ENCODE assay signal across 21 mouse cellular contexts in genomic region chr6:7783059-7783458, GRCm38 (mm10).
DNase-seq lines count a peak whose midpoint lies in the region; ATAC-seq and TF ChIP-seq lines count a peak whose summit lies in the region.
"Had no signal": no experiment of that assay in that cellular context is flagged by ENCODE, and none has a peak within 500 bp of the region (broad histone marks: within the 10 kb centered on the region; RNA-seq: fewer than 3 reads in every experiment).

No protein-coding gene starts in this region.

- no peak overlapping the region for H3K9ac ChIP-seq in embryonic facial prominence, embryonic 14.5 days (ENCODE audit: low read depth, low read length)
- H3K9ac ChIP-seq in MEL (ENCODE audit: control insufficient read depth, low read depth, low read length, poor library complexity, severe bottlenecking) = no peak overlapping the region
- H3K9ac ChIP-seq in liver, postnatal 0 days (replicated peaks) = no peak overlapping the region
- H3K9ac ChIP-seq: heart, embryonic 13.5 days; limb, embryonic 15.5 days had no signal

- no peaks in the 10 kb centered on the region for H3K9me3 ChIP-seq in embryonic facial prominence, embryonic 14.5 days (ENCODE audit: control insufficient read depth, low read length)
- H3K9me3 ChIP-seq in embryonic facial prominence, embryonic 10.5 days = no peaks in the 10 kb centered on the region
- no peaks in the 10 kb centered on the region for H3K9me3 ChIP-seq in MEL (replicated peaks; ENCODE audit: insufficient read depth, low read length)
- no peaks in the 10 kb centered on the region for H3K9me3 ChIP-seq in liver, postnatal 0 days (ENCODE audit: low read length)
- H3K9me3 ChIP-seq: limb, embryonic 15.5 days; midbrain, embryonic 10.5 days had no signal

- H3K4me3 ChIP-seq in embryonic facial prominence, embryonic 14.5 days (ENCODE audit: low read depth, low read length) = no peak overlapping the region
- H3K4me3 ChIP-seq in embryonic facial prominence, embryonic 10.5 days = no peak overlapping the region
- H3K4me3 ChIP-seq in MEL (ENCODE audit: control insufficient read depth in 1 of 2, insufficient read depth in 1 of 2, low read depth in 2 of 2, low read length in 2 of 2) = no peak overlapping the region
- no peak overlapping the region for H3K4me3 ChIP-seq in liver, postnatal 0 days (ENCODE audit: low read depth, low read length)
- H3K4me3 ChIP-seq: heart, embryonic 13.5 days; limb, embryonic 15.5 days; midbrain, embryonic 10.5 days had no signal

- DNase-seq in embryonic facial prominence, embryonic 14.5 days (ENCODE audit: low spot score) = peak; percentile 52
- no peak for DNase-seq in embryonic facial prominence, embryonic 10.5 days (ENCODE audit: low spot score)
- DNase-seq in MEL (ENCODE audit: low read depth, low spot score) = peak; percentile 90
- peak; percentile 18 for DNase-seq in liver, postnatal 0 days
- DNase-seq in frontal cortex, postnatal 14 days (ENCODE audit: low spot score in 2 of 2) = no peak
- no peak for DNase-seq in embryo, embryonic 10.5 days (ENCODE audit: low spot score)
- DNase-seq: adrenal gland, postnatal 14 days; cerebellum, adult 9-10 months; heart, postnatal 36 days; kidney, adult 2 months; kidney, postnatal 36 days; layer of hippocampus, postnatal 36 days; lung, postnatal 10 days; right cerebral cortex, postnatal 25 days; thymus, adult 2 months had no signal

- peak; percentile 85 to 88 for TF ChIP-seq EP300 in MEL (IDR thresholded peaks at IDR 0.05; ENCODE audit: low read depth in 1 of 2, low read length in 2 of 2)
- peak; percentile 92 for TF ChIP-seq EP300 in liver, postnatal 0 days (IDR thresholded peaks at IDR 0.05; ENCODE audit: low read depth)

- H3K27ac ChIP-seq in embryonic facial prominence, embryonic 14.5 days (replicated peaks; ENCODE audit: low read depth, low read length) = no peak overlapping the region
- no peak overlapping the region for H3K27ac ChIP-seq in embryonic facial prominence, embryonic 10.5 days (replicated peaks)
- peak overlapping the region; percentile 66 for H3K27ac ChIP-seq in MEL (ENCODE audit: control insufficient read depth, low read depth, low read length)
- no peak overlapping the region for H3K27ac ChIP-seq in liver, postnatal 0 days (ENCODE audit: low read depth)
- H3K27ac ChIP-seq: heart, embryonic 13.5 days; limb, embryonic 15.5 days; midbrain, embryonic 10.5 days had no signal

- no peak overlapping the region for H3K4me2 ChIP-seq in embryonic facial prominence, embryonic 14.5 days (ENCODE audit: low read depth, low read length)
- H3K4me2 ChIP-seq in liver, postnatal 0 days (ENCODE audit: low read depth, low read length) = no peak overlapping the region
- H3K4me2 ChIP-seq: heart, embryonic 13.5 days; limb, embryonic 15.5 days had no signal

- no peak for TF ChIP-seq CTCF in MEL (IDR thresholded peaks at IDR 0.05 in 2 of 3, conservative IDR thresholded peaks at IDR 0.05 in 1 of 3; ENCODE audit: control insufficient read depth in 1 of 3, insufficient read depth in 1 of 3, low read depth in 2 of 3, low read length in 3 of 3, poor library complexity in 1 of 3, severe bottlenecking in 1 of 3)
- TF ChIP-seq CTCF in liver, postnatal 0 days (IDR thresholded peaks at IDR 0.05; ENCODE audit: low read depth) = no peak

- H3K36me3 ChIP-seq in embryonic facial prominence, embryonic 14.5 days (ENCODE audit: control insufficient read depth, insufficient read depth, low read length) = no peaks in the 10 kb centered on the region
- H3K36me3 ChIP-seq in embryonic facial prominence, embryonic 10.5 days (replicated peaks) = no peaks in the 10 kb centered on the region
- peaks cover 0 to 24% of the 10 kb centered on the region in 2 experiments; a peak in 2 of 4 replicates for H3K36me3 ChIP-seq in MEL (ENCODE audit: control insufficient read depth in 1 of 2, insufficient read depth in 2 of 2, low read length in 2 of 2)
- H3K36me3 ChIP-seq in liver, postnatal 0 days (replicated peaks; ENCODE audit: insufficient read depth, low read length) = no peaks in the 10 kb centered on the region
- H3K36me3 ChIP-seq: heart, embryonic 13.5 days; limb, embryonic 15.5 days; midbrain, embryonic 10.5 days had no signal

- no peak for TF ChIP-seq POLR2A in MEL (IDR thresholded peaks at IDR 0.05; ENCODE audit: control insufficient read depth in 1 of 2, insufficient read depth in 1 of 2, low read depth in 1 of 2, low read length in 2 of 2, poor library complexity in 1 of 2)

- no peaks in the 10 kb centered on the region for H3K4me1 ChIP-seq in embryonic facial prominence, embryonic 14.5 days (ENCODE audit: control insufficient read depth, insufficient read depth, low read length)
- H3K4me1 ChIP-seq in embryonic facial prominence, embryonic 10.5 days = no peaks in the 10 kb centered on the region
- peaks cover 2 to 13% of the 10 kb centered on the region in 2 experiments; a peak in 2 of 4 replicates for H3K4me1 ChIP-seq in MEL (ENCODE audit: control insufficient read depth in 1 of 2, insufficient read depth in 2 of 2, low read length in 2 of 2)
- H3K4me1 ChIP-seq in liver, postnatal 0 days (ENCODE audit: insufficient read depth) = 0 out of 2 replicates have a peak, but pooled peaks cover 3% of the 10 kb centered on the region
- H3K4me1 ChIP-seq: midbrain, embryonic 10.5 days had no signal

- H3K79me2 ChIP-seq in MEL (ENCODE audit: control insufficient read depth, insufficient read depth, low read length, poor library complexity) = no peaks in the 10 kb centered on the region

- WGBS in embryonic facial prominence, embryonic 14.5 days = 57% methylated on average over 1 of the region's 1 CpGs
- WGBS in embryonic facial prominence, embryonic 10.5 days = 62% methylated on average over 1 of the region's 1 CpGs
- WGBS in liver, postnatal 0 days (ENCODE audit: insufficient replicate concordance) = 33% methylated on average over 1 of the region's 1 CpGs

- no peaks in the 10 kb centered on the region for H3K27me3 ChIP-seq in embryonic facial prominence, embryonic 14.5 days (replicated peaks; ENCODE audit: control insufficient read depth, insufficient read depth, low read length)
- H3K27me3 ChIP-seq in embryonic facial prominence, embryonic 10.5 days (replicated peaks; ENCODE audit: low read depth, poor library complexity, severe bottlenecking) = no peaks in the 10 kb centered on the region
- H3K27me3 ChIP-seq in MEL (ENCODE audit: control insufficient read depth in 1 of 2, insufficient read depth in 2 of 2, low read length in 2 of 2) = no peaks in the 10 kb centered on the region
- H3K27me3 ChIP-seq in liver, postnatal 0 days (ENCODE audit: insufficient read depth, low read length) = no peaks in the 10 kb centered on the region
- H3K27me3 ChIP-seq: heart, embryonic 13.5 days; limb, embryonic 15.5 days had no signal

- ATAC-seq in embryonic facial prominence, embryonic 14.5 days (ENCODE audit: low read depth) = peak; percentile 70; the same call in 1 of the 2 replicates
- ATAC-seq in hematopoietic stem cell, adult 5-6 weeks (replicated peaks in 1 of 2; ENCODE audit: insufficient read depth in 1 of 2, low FRiP score in 2 of 2, low TSS enrichment in 1 of 2, low read depth in 1 of 2, poor library complexity in 2 of 2, severe bottlenecking in 2 of 2) = peak; percentile 38 to 49; a peak in 2 of 4 replicates
- peak; percentile 86 for ATAC-seq in liver, postnatal 0 days
- no peak for ATAC-seq in granulocyte monocyte progenitor cell, adult 5-6 weeks (replicated peaks; ENCODE audit: poor library complexity, severe bottlenecking)
- ATAC-seq: forebrain, embryonic 14.5 days had no signal

- TF ChIP-seq RAD21 in MEL (IDR thresholded peaks at IDR 0.05; ENCODE audit: low read depth, low read length) = no peak

TF ChIP-seq in MEL, 35 proteins besides CTCF, POLR2A, EP300 and RAD21 (continues in another document):
- TF ChIP-seq USF1 (IDR thresholded peaks at IDR 0.05; ENCODE audit: low read depth, low read length) (no peak), MXI1 (IDR thresholded peaks at IDR 0.05; ENCODE audit: low read depth, low read length) (peak; percentile 66; the same call in 1 of the 2 replicates), MAZ (IDR thresholded peaks at IDR 0.05; ENCODE audit: low read depth, low read length) (no peak), MYC (IDR thresholded peaks at IDR 0.05; ENCODE audit: low read depth, low read length) (no peak), ETS1 (IDR thresholded peaks at IDR 0.05; ENCODE audit: low read depth, low read length) (peak; percentile 79), ZKSCAN1 (IDR thresholded peaks at IDR 0.05; ENCODE audit: low read depth, low read length) (no peak), CHD2 (IDR thresholded peaks at IDR 0.05; ENCODE audit: low read length) (no peak), NRF1 (IDR thresholded peaks at IDR 0.05; ENCODE audit: insufficient read depth, low read depth, low read length, poor library complexity, severe bottlenecking) (no peak), CHD1 (IDR thresholded peaks at IDR 0.05; ENCODE audit: low read depth, low read length) (no peak), MAX (IDR thresholded peaks at IDR 0.05; ENCODE audit: low read length) (0 out of 2 replicates have a peak, but pooled peaks have one; percentile 31), TCF12 (IDR thresholded peaks at IDR 0.05; ENCODE audit: low read depth, low read length) (peak; percentile 92), RCOR1 (IDR thresholded peaks at IDR 0.05; ENCODE audit: low read depth, low read length) (peak; percentile 29; the same call in 1 of the 2 replicates), SMC3 (IDR thresholded peaks at IDR 0.05; ENCODE audit: low read depth, low read length) (no peak), NELFE (IDR thresholded peaks at IDR 0.05; ENCODE audit: low read depth, low read length) (no peak), MYB (IDR thresholded peaks at IDR 0.05; ENCODE audit: low read depth, low read length) (no peak; the same call in 1 of the 2 replicates), MEF2A (IDR thresholded peaks at IDR 0.05; ENCODE audit: extremely low read depth, insufficient replicate concordance, low read depth, low read length, poor library complexity, severe bottlenecking) (peak; percentile 80; the same call in 1 of the 2 replicates), E2F4 (IDR thresholded peaks at IDR 0.05; ENCODE audit: borderline replicate concordance, low read depth, low read length) (no peak), KAT2A (conservative IDR thresholded peaks at IDR 0.05; ENCODE audit: low read depth, low read length) (no peak), POLR2AphosphoS5 (IDR thresholded peaks at IDR 0.05; ENCODE audit: borderline replicate concordance, low read depth, low read length) (no peak), GATA1 (IDR thresholded peaks at IDR 0.05; ENCODE audit: low read depth, low read length) (peak; percentile 82), MAFK (IDR thresholded peaks at IDR 0.05; ENCODE audit: borderline replicate concordance, low read depth, low read length) (no peak), ZNF384 (IDR thresholded peaks at IDR 0.05; ENCODE audit: low read depth, low read length) (no peak), BHLHE40 (IDR thresholded peaks at IDR 0.05; ENCODE audit: borderline replicate concordance, low read depth, low read length) (no peak), HCFC1 (IDR thresholded peaks at IDR 0.05; ENCODE audit: low read depth, low read length) (no peak)

Comparison
In these comparisons a context has a peak if more than half of its experiments do, and no peak if none do; other contexts are left out.
1. DNase-seq: peak in embryonic facial prominence, embryonic 14.5 days (single experiment), MEL (single experiment) and liver, postnatal 0 days (single experiment); none in embryonic facial prominence, embryonic 10.5 days (single experiment), frontal cortex, postnatal 14 days (0 of 2) and embryo, embryonic 10.5 days (single experiment).